11 mouse cellular contexts compared by ENCODE assay signal in genomic region chr11:85766811-85767210, GRCm38 (mm10).
"Had no signal": no experiment of that assay in that cellular context is flagged by ENCODE, and none has a peak within 500 bp of the region (broad histone marks: within the 10 kb centered on the region; RNA-seq: fewer than 3 reads in every experiment).

No protein-coding gene starts in this region.

- H3K4me2 ChIP-seq: liver, embryonic 11.5 days; liver, embryonic 15.5 days; midbrain, embryonic 15.5 days had no signal

- DNase-seq: kidney, adult 11 months; kidney, postnatal 14 days; right cerebral cortex, postnatal 4 days; spleen, adult 18-20 months; thymus, adult 18-20 months; thymus, postnatal 14 days had no signal

- H3K27ac ChIP-seq: liver, embryonic 15.5 days; midbrain, embryonic 15.5 days; neural tube, embryonic 12.5 days had no signal

- H3K9me3 ChIP-seq: limb, embryonic 10.5 days; liver, embryonic 15.5 days; midbrain, embryonic 15.5 days; neural tube, embryonic 12.5 days had no signal

- H3K36me3 ChIP-seq: limb, embryonic 10.5 days; liver, embryonic 15.5 days; midbrain, embryonic 15.5 days; neural tube, embryonic 12.5 days had no signal

- H3K9ac ChIP-seq: liver, embryonic 15.5 days; midbrain, embryonic 15.5 days; neural tube, embryonic 12.5 days had no signal

- H3K4me3 ChIP-seq: limb, embryonic 10.5 days; liver, embryonic 15.5 days; midbrain, embryonic 15.5 days; neural tube, embryonic 12.5 days had no signal

- ATAC-seq: midbrain, embryonic 15.5 days had no signal
